Mouse (Mus musculus) frontal cortex, adult (tissue): ENCODE results near the gene Adgrb2.
A peak's percentile ranks its signal among the peaks of the same experiment; 100 is the strongest.

Experiments used
- ATAC-seq: cut with Nextera tagmentation; 2 replicates; pipeline ENCODE4 v1.9.2; 2017; ENCODE audit warnings: mild to moderate bottlenecking, moderate library complexity, mixed read lengths; ENCODE audit not compliant: low TSS enrichment

The Adgrb2 gene

GRCm38 (mm10) chr4:130031146-130031545, 46.5 kb downstream of the Adgrb2 start:
- no peak for ATAC-seq

GRCm38 (mm10) chr4:130033496-130033895, 48.8 kb downstream of the Adgrb2 start:
- no peak for ATAC-seq

GRCm38 (mm10) chr4:130036112-130036511, 51.4 kb downstream of the Adgrb2 start:
- ATAC-seq = peak; percentile 52

GRCm38 (mm10) chr4:130036573-130037401, 52.1 kb downstream of the Adgrb2 start:
- ATAC-seq = peak; percentile 72

GRCm38 (mm10) chr4:130039351-130039750, 54.7 kb downstream of the Adgrb2 start:
- ATAC-seq = no peak

DNA sequence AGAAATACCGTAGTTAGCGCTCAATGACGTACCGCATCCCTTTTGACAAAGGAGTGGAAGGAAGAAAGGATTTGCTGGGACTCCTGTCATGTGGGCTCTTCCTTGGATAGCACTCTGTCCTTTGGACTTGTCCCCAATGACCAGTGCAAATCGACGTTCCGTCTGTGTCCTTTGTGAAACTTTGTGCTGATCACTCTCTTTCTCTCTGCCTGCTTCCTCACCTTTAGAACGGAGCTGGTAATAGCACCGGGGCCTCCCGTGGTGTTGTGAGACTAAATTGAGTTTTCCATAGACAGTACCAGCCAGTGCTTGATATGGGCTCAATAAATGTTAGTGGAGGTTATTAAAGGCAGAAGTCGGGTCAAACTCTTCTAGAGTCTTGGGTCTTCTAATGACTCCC, 56.4 kb downstream of the Adgrb2 start:
- ATAC-seq = no peak

DNA sequence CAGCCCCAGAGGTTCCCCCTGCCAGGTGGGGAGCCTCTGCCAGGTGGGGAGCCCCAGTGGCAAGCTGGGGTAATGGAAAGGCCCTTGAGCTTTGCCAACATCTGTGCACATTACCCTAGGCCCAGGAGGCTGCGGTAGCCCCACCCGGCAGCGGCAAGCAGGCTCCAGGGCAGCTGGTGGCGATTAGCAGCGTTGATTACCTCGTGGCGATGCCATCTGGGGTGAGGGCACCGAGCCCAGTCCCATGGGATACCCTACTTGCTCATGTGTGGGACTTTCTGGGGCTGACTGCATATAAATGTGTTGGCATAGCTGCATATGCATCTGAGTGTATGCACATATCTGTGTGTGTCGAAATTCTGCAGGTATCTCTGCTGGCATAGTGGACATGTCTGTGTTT, 59.5 kb downstream of the Adgrb2 start:
- no peak for ATAC-seq

GRCm38 (mm10) chr4:130045609-130046008, 60.9 kb downstream of the Adgrb2 start:
- no peak for ATAC-seq

GRCm38 (mm10) chr4:130047331-130048202, 62.9 kb downstream of the Adgrb2 start, which contains the start of gene Col16a1:
TSS of gene Col16a1 (plus strand) at chr4:130047840.
- peak; percentile 73; the same call in 1 of the 2 replicates for ATAC-seq

DNA sequence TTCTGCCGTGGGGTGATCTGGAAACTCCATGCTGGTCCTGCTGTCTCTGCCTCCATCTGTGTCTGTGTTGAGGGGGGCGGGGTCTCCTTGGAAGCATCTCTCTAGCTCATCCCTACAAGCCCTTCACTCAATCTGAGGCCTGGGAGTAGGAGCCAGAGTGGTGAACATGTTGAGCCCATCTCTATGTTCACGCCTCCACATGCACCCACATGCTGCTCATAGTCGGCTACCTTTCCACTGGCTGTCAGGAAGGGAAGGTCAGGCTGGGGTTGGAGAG, 63.5 kb downstream of the Adgrb2 start:
- no peak for ATAC-seq

DNA sequence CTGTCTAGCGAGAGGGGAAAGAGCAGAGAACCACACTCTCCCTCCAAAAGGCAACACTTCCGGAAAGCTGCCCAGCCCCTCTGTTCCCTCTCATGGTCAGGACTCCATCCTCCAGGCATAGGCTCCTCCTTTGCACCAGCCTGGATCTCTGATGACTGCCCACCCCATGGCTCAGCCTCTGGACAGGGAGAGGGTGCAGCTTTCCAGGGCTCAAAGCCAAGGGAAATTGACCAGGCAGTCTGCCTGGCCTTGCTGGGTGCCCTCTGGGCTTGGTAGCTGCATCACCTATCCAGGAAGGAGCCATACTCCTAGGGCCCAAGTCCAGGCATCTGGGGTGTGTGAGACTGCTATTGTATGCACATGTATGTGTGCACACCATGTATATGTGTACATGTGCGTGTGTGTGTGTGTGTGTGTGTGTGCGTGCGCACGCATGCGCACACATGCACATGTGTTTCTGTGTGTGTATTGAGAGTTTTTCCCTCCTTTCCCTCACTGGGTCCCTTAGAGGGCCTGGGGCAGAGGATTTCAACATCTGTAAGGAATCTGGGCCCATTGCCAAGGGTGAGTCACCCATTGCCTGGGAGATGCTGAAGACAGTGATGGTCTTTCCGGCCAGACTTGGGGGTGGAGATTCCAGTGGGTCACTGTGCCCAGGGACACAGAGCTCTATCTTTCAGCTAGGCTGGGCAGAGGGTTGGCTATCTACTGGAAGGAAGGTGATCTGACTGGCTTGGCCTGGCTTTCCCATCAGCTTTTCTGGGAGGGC, 65.6 kb downstream of the Adgrb2 start:
- no peak for ATAC-seq

DNA sequence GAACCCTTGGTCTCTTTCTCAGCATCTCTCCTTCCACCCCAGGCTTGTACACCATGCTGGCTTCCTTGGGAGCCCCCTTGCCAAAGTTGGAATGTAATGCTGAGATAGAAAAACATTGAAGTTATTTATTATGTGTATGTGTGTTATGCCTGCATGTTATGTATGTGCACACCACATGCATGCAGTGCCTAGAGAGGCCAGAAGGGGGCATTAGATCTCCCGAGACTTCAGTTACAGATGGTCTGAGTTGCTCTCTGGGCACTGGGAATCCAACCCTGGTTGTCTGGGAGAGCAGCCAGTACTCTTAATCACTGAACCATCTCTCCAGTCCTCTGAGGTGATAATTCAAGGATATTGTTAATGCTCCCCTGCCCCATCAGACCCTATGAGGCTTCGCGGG, 67.6 kb downstream of the Adgrb2 start:
- no peak for ATAC-seq

- ATAC-seq = no peak
Measured at GRCm38 (mm10) chr4:130053111-130053510, 68.4 kb downstream of the Adgrb2 start.

- ATAC-seq = no peak
Measured at GRCm38 (mm10) chr4:130054727-130055126, 70.1 kb downstream of the Adgrb2 start.

GRCm38 (mm10) chr4:130055160-130056010, 70.7 kb downstream of the Adgrb2 start:
- ATAC-seq = 0 out of 2 replicates have a peak, but pooled peaks have one; percentile 28

DNA sequence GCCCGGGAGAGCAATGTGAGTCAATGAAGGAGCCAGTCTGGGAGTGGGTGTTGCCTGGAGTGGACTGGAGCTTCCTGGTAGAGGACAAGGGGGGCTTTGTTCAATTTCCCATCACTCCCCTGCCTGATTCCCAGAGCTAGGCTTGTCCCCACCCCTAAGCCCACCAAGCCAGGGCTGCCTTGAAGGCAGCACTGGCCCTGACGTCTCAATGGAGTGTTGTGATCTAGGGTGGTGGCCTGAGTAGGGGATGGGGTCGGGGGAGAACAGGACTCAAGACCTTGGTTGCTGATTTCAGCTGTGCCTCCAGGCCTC, 71.3 kb downstream of the Adgrb2 start:
- ATAC-seq = no peak

GRCm38 (mm10) chr4:130056471-130056870, 71.8 kb downstream of the Adgrb2 start:
- no peak for ATAC-seq

DNA sequence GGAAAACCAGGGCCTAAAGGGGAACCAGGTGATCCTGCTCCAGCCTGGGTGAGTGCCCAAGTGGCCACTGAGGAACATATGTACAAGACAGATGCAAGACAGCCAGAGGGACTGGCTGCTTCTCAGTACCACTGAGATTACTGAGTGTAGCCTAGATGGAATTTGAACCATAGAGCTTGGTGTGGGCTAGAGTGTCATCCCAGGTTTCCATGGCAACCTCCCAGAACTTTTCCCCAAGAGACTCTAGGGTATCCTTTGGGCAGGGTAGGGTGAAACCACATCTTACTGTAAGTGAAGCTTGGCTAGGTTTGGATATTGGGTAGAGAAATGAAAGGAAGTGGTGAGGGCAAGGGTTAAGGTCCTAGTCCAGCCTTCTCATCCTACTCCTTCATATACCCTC, 76.3 kb downstream of the Adgrb2 start:
- ATAC-seq = no peak

DNA sequence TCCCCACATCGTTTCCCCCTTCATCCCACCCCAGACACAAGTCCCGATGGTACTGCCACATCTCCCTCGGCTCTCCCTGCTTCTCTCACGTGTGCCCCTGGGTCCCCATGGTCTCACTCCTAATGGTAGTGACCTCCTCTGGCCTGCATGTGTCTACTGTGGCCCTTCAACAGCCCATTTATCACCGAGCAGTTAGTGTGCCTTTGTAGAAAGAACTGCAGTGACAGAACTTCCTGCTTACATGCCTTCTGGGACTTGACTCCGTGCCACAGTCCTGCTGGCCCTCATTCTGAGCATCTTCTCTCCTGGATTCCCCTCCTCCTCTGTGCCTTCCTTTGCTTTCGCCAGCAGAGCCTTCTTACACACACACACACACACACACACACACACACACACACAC, 78.5 kb downstream of the Adgrb2 start:
- peak; percentile 27; the same call in 1 of the 2 replicates for ATAC-seq

GRCm38 (mm10) chr4:130066816-130067215, 82.1 kb downstream of the Adgrb2 start:
- no peak for ATAC-seq

DNA sequence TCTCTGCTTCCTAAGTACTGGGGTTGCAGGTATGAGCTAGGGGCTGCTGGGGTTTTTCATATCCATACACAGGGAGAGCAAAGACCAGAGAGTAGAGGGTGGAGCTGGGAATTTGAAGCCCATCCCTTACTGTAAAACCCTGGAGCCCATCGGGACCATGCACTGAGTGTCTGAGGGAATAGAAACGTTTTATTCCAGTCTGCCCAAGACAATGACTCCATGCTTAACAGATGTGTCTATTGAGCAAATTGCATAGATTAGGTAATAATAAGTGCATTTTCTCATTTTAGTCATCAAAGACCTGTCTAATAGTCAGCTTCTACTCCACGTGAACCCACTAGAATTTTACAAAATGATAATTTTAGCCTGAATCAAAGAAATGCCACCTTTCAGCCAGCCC, 85.9 kb downstream of the Adgrb2 start:
- no peak for ATAC-seq
